Comparison of ENCODE assay signal across 8 mouse cellular contexts in genomic region chr16:37011061-37011921, GRCm38 (mm10). TPM values are rescaled to one million over a fixed set of nuclear protein-coding genes. Genes with fewer than 3 reads are reported as not detected.
A peak's percentile ranks its signal among the peaks of the same experiment; 100 is the strongest.
DNase-seq lines count a peak whose midpoint lies in the region; ATAC-seq lines count a peak whose summit lies in the region.

Polq (plus strand) TSS chr16:37011786.

- peak; percentile 98 for ATAC-seq in hindbrain, embryonic 12.5 days (ENCODE audit: low FRiP score)

- no peaks in the 10 kb centered on the region for H3K27me3 ChIP-seq in hindbrain, embryonic 12.5 days

- H3K4me1 ChIP-seq in hindbrain, embryonic 12.5 days, result peaks cover 9% of the 10 kb centered on the region

- peak within 1 kb of the TSS; percentile 77 for H3K4me3 ChIP-seq in hindbrain, embryonic 12.5 days

- H3K9ac ChIP-seq in hindbrain, embryonic 12.5 days, result peak within 1 kb of the TSS; percentile 72

- H3K4me2 ChIP-seq in hindbrain, embryonic 12.5 days (replicated peaks), result peak within 1 kb of the TSS; percentile 96

- 6% methylated on average over 30 of the region's 30 CpGs for WGBS in hindbrain, embryonic 12.5 days

- H3K9me3 ChIP-seq in hindbrain, embryonic 12.5 days (replicated peaks), result no peaks in the 10 kb centered on the region

- no peak within 1 kb of the TSS for H3K27ac ChIP-seq in hindbrain, embryonic 12.5 days

- peak; percentile 95 for DNase-seq in NIH3T3 (ENCODE audit: low read depth)
- peak; percentile 94 to 97 for DNase-seq in cerebellum, postnatal 10 days
- DNase-seq in frontal cortex, postnatal 10 days (ENCODE audit: low spot score in 2 of 2), result peak; percentile 84 to 89
- peak; percentile 87 to 97 for DNase-seq in layer of hippocampus, postnatal 14 days (ENCODE audit: low spot score in 2 of 2)
- peak; percentile 94 for DNase-seq in lung, postnatal 14 days
- peak; percentile 93 for DNase-seq in retina, adult 2 months (ENCODE audit: low read depth, low spot score)
- peak; percentile 91 for DNase-seq in thymus, postnatal 36 days

- no peaks in the 10 kb centered on the region for H3K36me3 ChIP-seq in hindbrain, embryonic 12.5 days

RNA-seq across cellular contexts. Expression of gene Polq, which starts in this region (rescaled TPM):
- 7.8 and 8.6 TPM in 2 replicates for polyA plus RNA-seq in hindbrain, embryonic 12.5 days (2016; fragmentation: Nextera tagmentation; extraction: Ambion mirVana)
- total RNA-seq in layer of hippocampus, postnatal 14 days (2021), result 1 to 10 TPM; 1.6 to 2.1 TPM
